Mouse (Mus musculus) stomach, embryonic 16.5 days (tissue): ENCODE measurements at regions not wholly inside any gene's neighbourhood (a gene's known extent, or its start where the extent isn't known, plus 50 kb on each side); places are given as distances from the start of the nearest gene placed in this dataset.

Experiments
- ATAC-seq: fragments of 200-750 bp; cut with Nextera tagmentation; 2 replicates; pipeline ENCODE4 v1.8.0; 2017; ENCODE audit warnings: moderate number of reproducible peaks, moderate TSS enrichment; ENCODE audit not compliant: insufficient read depth, low FRiP score
- H3K27ac ChIP-seq: fragments of 300-500 bp; sonication (generic); 2 replicates; pipeline ENCODE4 v1.5.1; 2014; ENCODE audit warnings: low read length
- H3K27me3 ChIP-seq: fragments of 300-500 bp; sonication (generic); 2 replicates; pipeline ENCODE4 v1.6.1; 2014; ENCODE audit warnings: low read length, control low read depth, mixed read lengths; ENCODE audit not compliant: control insufficient read depth, insufficient read depth
- H3K36me3 ChIP-seq: fragments of 300-500 bp; sonication (generic); 2 replicates; pipeline ENCODE4 v1.6.1; 2014; ENCODE audit warnings: low read length; ENCODE audit not compliant: control insufficient read depth, insufficient read depth
- H3K4me1 ChIP-seq: fragments of 300-500 bp; sonication (generic); 2 replicates; pipeline ENCODE4 v1.6.1; 2014; ENCODE audit warnings: low read length, control low read depth, mixed read lengths; ENCODE audit not compliant: control insufficient read depth, insufficient read depth
- H3K4me2 ChIP-seq: fragments of 300-500 bp; sonication (generic); 2 replicates; pipeline ENCODE4 v1.6.1; 2014; ENCODE audit warnings: low read depth, low read length, mixed read lengths
- H3K4me3 ChIP-seq: fragments of 300-500 bp; sonication (generic); replicated peaks from 2 replicates; pipeline ENCODE4 v1.5.1; 2014; ENCODE audit warnings: mild to moderate bottlenecking, low read length
- H3K9ac ChIP-seq: fragments of 300-500 bp; sonication (generic); 2 replicates; pipeline ENCODE4 v1.6.1; 2014; ENCODE audit warnings: low read length
- H3K9me3 ChIP-seq: fragments of 300-500 bp; sonication (generic); replicated peaks from 2 replicates; pipeline ENCODE4 v1.6.1; 2016; ENCODE audit warnings: low read length, control low read depth; ENCODE audit not compliant: control insufficient read depth
- WGBS: fragments of 180-500 bp; shearing (Covaris S2); extraction: QIAGEN DNeasy Blood & Tissue Kit; methylation state at CpG from one replicate; pipeline ENCODE4 v1.1.7; 2014; 5-methylcytosine and 5-hydroxymethylcytosine counted together

DNA sequence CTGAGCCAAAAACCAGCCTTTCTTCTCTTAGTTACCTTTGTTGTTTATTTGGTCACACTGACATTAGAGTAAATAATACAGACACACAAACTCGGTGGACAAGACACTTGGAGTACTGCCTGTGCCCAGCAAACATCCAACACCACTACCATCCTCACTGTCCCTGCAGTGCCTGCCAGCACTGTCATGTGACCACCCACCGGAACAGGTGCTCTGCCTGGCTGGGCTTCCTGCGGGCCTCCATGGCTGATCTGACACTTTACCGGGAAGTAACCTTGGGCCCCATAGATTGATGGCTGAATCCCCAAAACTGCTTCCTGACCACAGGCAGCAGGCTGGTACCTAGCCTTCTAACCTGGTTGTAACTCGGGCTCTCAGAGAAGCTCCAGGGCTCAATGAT, 175.2 kb upstream of the Agap1 start:
- Histone ChIP-seq H3K36me3 (no peaks in the 10 kb centered on the region), H3K4me1 (0 out of 2 replicates have a peak, but pooled peaks cover 6% of the 10 kb centered on the region), H3K4me2 (no peak overlapping the region), H3K4me3 (no peak overlapping the region), H3K27me3 (no peaks in the 10 kb centered on the region), H3K9ac (no peak overlapping the region), H3K9me3 (no peaks in the 10 kb centered on the region), H3K27ac (no peak overlapping the region)
- no peak for ATAC-seq
- WGBS = 62% methylated on average over 5 of the region's 5 CpGs

DNA sequence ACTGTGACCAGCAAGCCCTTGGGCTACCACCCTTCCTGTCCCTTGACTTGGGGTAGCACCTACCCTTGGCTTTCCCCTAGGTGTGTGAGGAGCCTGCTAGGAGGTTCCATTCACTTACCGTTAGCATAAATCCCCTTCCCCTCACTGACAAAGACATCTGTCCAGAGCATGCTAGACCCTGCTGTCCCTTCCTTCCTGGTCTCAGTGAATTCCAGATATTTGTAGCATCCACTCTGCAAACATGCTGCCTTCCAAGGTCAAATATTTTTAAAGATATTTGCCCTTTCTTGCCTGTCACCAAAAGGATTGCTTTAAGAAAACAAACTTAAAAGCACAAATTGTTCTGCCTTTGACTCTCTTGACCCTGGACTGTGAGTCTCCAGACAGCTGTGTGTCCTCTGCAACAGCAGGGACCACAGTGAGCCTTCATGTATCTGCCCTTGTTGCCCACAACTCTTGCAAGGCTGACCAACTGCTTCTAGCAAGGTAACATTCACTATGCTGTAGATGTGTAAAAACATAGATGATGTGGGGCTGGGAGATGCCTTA, 173.4 kb upstream of the Agap1 start:
- WGBS = 52% methylated on average over 1 of the region's 1 CpGs
- H3K27me3 ChIP-seq = no peaks in the 10 kb centered on the region

DNA sequence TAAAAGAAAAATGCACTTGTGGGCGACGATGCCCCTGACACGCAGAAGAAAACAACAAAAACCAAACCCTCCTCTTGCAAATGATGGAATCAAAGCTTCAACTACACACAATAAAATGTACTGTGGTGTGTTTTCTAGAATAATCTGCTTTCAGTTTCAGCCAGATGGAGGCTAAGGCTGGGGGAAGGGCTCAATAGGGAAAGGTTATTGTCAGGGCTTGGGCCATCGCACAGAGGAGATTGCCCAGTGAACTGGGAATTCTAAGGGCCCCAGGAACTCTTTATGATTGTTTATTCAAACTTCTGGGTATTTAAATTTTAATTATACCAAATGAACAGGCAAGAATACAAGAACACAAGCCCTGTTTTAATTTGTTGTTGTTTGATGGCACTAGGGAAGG, 169.6 kb upstream of the Agap1 start:
- no peaks in the 10 kb centered on the region for H3K4me1 ChIP-seq
- H3K9me3 ChIP-seq = no peaks in the 10 kb centered on the region
- 82% methylated on average over 4 of the region's 4 CpGs for WGBS
- H3K27me3 ChIP-seq = no peaks in the 10 kb centered on the region
- no peak overlapping the region for H3K27ac ChIP-seq
- H3K4me3 ChIP-seq = no peak overlapping the region
- no peak overlapping the region for H3K9ac ChIP-seq
- no peaks in the 10 kb centered on the region for H3K36me3 ChIP-seq
- ATAC-seq = no peak
- no peak overlapping the region for H3K4me2 ChIP-seq

More for the DNA sequence above, 173.4 kb upstream of the Agap1 start:
- H3K4me3 ChIP-seq = no peak overlapping the region
- no peak overlapping the region for H3K4me2 ChIP-seq
- ATAC-seq = no peak
- no peaks in the 10 kb centered on the region for H3K9me3 ChIP-seq
- H3K27ac ChIP-seq = no peak overlapping the region
- H3K36me3 ChIP-seq = no peaks in the 10 kb centered on the region
- 0 out of 2 replicates have a peak, but pooled peaks cover 2% of the 10 kb centered on the region for H3K4me1 ChIP-seq
- no peak overlapping the region for H3K9ac ChIP-seq

DNA sequence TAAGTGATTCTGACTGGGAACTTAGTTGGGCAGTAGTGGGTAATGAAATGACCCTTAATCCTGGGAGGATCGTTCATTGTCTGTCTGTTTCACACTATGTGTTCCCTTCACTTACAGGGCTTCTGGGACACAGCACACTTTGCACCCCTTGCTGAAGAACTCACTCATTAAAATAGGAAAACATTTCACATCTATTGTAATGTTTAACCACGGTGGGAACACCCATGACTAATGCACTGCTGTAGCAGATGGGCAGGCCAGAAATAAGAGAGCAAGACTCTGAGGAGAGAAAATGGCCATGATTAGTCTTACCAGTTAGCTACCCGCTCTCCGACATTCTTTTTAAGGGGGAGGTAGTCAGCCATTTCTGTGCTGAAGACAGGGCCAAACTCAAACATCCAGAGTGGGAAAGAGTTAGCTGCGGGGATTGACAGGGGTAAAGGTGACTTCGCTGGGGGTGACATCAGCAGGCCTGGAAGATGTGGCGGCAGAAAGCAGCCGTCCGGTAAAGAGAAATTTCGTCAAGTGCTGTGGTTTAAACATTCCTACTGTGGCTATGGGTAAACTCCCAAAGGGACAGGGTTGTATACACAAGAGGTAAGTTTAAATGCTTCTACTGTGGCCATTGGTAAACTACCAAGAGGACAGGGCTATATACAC, 167.3 kb upstream of the Agap1 start:
- ATAC-seq = no peak
- Histone ChIP-seq H3K4me2 (no peak overlapping the region), H3K27me3 (no peaks in the 10 kb centered on the region), H3K4me3 (no peak overlapping the region), H3K9me3 (no peaks in the 10 kb centered on the region), H3K9ac (no peak overlapping the region), H3K27ac (no peak overlapping the region), H3K36me3 (no peaks in the 10 kb centered on the region), H3K4me1 (no peaks in the 10 kb centered on the region)
- 79% methylated on average over 10 of the region's 10 CpGs for WGBS

DNA sequence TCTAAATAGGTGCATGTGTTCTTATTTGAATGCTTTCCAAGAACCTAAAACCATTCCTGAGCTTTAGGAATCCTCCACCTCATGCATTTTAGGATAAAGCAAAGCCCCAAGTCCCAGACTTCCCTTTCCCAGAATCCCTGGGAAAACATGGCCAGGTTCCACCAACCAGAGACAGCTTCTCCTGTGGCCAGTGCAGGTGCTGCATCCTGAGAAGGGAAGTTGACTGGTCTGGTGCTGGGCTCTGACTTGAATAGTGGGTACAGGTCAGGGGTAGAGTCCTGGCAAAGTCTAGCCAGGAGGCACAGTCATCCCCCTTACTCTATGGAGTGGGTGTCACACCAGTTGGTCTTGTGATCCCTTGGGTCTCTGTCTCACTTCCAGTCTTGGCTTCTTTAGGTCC, 166.6 kb upstream of the Agap1 start:
- no peaks in the 10 kb centered on the region for H3K4me1 ChIP-seq
- H3K4me2 ChIP-seq = no peak overlapping the region
- H3K27ac ChIP-seq = no peak overlapping the region
- H3K9me3 ChIP-seq = no peaks in the 10 kb centered on the region
- H3K4me3 ChIP-seq = no peak overlapping the region
- H3K9ac ChIP-seq = no peak overlapping the region
- no peaks in the 10 kb centered on the region for H3K36me3 ChIP-seq
- ATAC-seq = no peak
- no peaks in the 10 kb centered on the region for H3K27me3 ChIP-seq

DNA sequence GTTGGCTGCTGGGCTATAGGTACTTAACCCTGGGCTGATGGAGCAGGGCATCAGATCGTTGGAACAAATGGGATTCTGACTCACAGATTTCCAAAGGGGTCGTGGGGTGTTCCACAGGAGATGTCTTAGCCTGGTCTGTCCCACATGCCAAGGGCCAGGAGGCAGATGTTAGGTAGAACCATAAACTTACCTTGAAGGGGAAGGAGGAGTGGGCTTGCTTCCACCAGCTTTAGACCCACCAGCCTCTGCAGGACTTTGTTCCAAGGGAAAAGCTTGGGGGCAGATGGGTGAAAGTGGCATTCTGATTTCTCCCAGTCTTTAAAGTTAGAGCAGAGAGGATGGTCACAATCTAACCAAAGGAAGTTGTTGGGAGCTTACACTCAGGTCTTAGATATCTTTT, 165.7 kb upstream of the Agap1 start:
- Histone ChIP-seq H3K4me2 (no peak overlapping the region), H3K9ac (no peak overlapping the region), H3K27me3 (no peaks in the 10 kb centered on the region), H3K9me3 (no peaks in the 10 kb centered on the region), H3K4me1 (no peaks in the 10 kb centered on the region), H3K27ac (no peak overlapping the region), H3K4me3 (no peak overlapping the region), H3K36me3 (no peaks in the 10 kb centered on the region)
- no peak for ATAC-seq
- 69% methylated on average over 2 of the region's 2 CpGs for WGBS

DNA sequence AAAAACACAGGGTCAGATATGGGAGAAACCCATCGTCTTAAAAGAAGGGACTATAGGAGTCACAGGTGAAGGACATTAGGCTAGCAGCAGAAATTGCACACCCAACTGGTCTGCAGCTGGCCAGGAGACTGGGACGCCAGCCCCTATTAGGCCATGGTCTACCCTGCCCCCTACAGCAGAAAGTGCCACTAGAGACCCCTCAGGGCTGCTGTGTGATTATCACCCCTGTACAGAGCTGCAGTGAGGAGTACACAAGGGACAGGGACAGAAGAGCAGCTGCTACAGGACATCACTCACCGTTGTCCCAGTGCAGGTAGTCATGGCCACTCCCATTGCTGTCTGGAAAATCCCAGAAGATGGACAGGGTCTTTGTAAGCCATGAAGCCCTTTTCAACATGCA, 157.9 kb upstream of the Agap1 start:
- Histone ChIP-seq H3K9me3 (no peaks in the 10 kb centered on the region), H3K27me3 (no peaks in the 10 kb centered on the region), H3K27ac (no peak overlapping the region), H3K9ac (no peak overlapping the region), H3K4me3 (no peak overlapping the region), H3K36me3 (no peaks in the 10 kb centered on the region), H3K4me1 (no peaks in the 10 kb centered on the region), H3K4me2 (no peak overlapping the region)
- 80% methylated on average over 3 of the region's 3 CpGs for WGBS
- ATAC-seq = no peak

DNA sequence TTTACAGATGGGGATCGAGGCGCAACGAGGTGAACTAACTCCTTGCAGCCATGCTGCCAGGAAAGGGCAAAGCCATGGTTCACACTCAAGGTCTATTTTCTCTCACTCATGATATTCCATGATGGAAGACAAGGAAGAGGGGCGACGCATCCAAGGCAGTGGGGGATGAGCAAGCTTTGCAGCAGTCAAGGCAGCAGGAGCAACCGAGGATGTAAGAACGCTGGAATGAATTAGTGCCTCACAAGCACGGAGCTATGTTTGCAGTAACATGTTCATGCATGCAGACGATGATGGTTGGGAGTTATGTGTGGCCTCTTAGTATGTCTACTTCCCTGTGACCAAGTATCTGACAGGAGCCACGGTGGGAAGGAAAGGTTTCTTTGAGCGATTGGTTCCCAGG, 156.8 kb upstream of the Agap1 start:
- H3K4me3 ChIP-seq = no peak overlapping the region
- no peaks in the 10 kb centered on the region for H3K36me3 ChIP-seq
- no peak overlapping the region for H3K27ac ChIP-seq
- H3K4me1 ChIP-seq = no peaks in the 10 kb centered on the region
- no peak for ATAC-seq
- no peak overlapping the region for H3K4me2 ChIP-seq
- 79% methylated on average over 11 of the region's 11 CpGs for WGBS
- H3K9me3 ChIP-seq = no peaks in the 10 kb centered on the region
- no peaks in the 10 kb centered on the region for H3K27me3 ChIP-seq
- H3K9ac ChIP-seq = no peak overlapping the region

DNA sequence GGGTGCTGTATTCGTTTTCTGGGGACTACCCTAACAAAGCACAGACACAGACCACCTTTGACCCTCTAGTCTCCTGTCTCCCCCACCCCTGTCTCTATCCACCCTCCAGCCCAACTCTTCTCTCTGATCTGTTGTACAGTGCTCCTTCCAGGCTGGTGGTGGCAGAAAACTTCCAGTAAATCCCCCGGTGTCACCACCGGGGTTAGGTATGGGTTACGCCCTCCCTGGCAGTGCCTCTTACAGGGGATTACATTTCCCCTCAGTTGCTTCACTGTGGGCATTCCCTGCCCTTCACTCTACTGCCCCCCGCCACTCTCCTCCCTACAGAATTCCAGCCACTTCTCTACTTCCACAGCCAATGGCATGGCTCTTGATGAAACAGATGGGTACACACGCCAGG, 153.5 kb upstream of the Agap1 start:
- no peak overlapping the region for H3K9ac ChIP-seq
- H3K27me3 ChIP-seq = no peaks in the 10 kb centered on the region
- H3K4me3 ChIP-seq = no peak overlapping the region
- no peaks in the 10 kb centered on the region for H3K9me3 ChIP-seq
- H3K4me2 ChIP-seq = no peak overlapping the region
- H3K27ac ChIP-seq = no peak overlapping the region
- no peak for ATAC-seq
- H3K36me3 ChIP-seq = no peaks in the 10 kb centered on the region
- H3K4me1 ChIP-seq = no peaks in the 10 kb centered on the region
- 86% methylated on average over 6 of the region's 6 CpGs for WGBS
